Mouse (Mus musculus) left cerebral cortex, postnatal 14 days (tissue): ENCODE results near the gene Isca2. TPM values are rescaled to one million over a fixed set of nuclear protein-coding genes. Genes with fewer than 3 reads are reported as not detected.

Source experiments
- DNase-seq, 2 experiments: peaks; one replicate each; pipeline ENCODE4 v3.0.0; 2021 to 2022; ENCODE audit warnings: low spot score in 2 of 2, mixed read lengths in 1 of 2
- intact Hi-C: fragments of 180-260 bp; cut with DNase I; formaldehyde crosslinking; loops from one replicate; pipeline ENCODE4 v1.15.1; 2025
- total RNA-seq, 2 experiments: library from RNA; stranded (reverse); gene quantifications; 2 replicates each; pipeline ENCODE4 v1.2.3; 2021

Isca2 gene
- total RNA-seq, 2 experiments from 2014 or later, result 55.3 to 61.8 TPM

- DNase-seq, result no peak
- intact Hi-C loops, result no loop called here
Measured at GRCm38 (mm10) chr12:84766113-84766735, 6.8 kb upstream of the Isca2 start.

- intact Hi-C loops, result no loop called here
- no peak for DNase-seq
Measured at GRCm38 (mm10) chr12:84767510-84767909, 5.5 kb upstream of the Isca2 start.

GRCm38 (mm10) chr12:84769624-84770023 is 3.4 kb upstream of the Isca2 start:
- DNase-seq, result no peak
- intact Hi-C loops, result no loop called here

GRCm38 (mm10) chr12:84771981-84772520 is 1.0 kb upstream of the Isca2 start:
- intact Hi-C loops, result no loop called here
- no peak for DNase-seq

- intact Hi-C loops, result no loop called here
- no peak for DNase-seq
Measured at GRCm38 (mm10) chr12:84773476-84773875, 425 bp downstream of the Isca2 start.

- no peak for DNase-seq
- intact Hi-C loops, result no loop called here
Measured at GRCm38 (mm10) chr12:84774376-84774775, 1.3 kb downstream of the Isca2 start.

- no peak for DNase-seq
- intact Hi-C loops, result no loop called here
Measured at GRCm38 (mm10) chr12:84776229-84776628, 3.2 kb downstream of the Isca2 start.

GRCm38 (mm10) chr12:84784604-84785381 is 11.7 kb downstream of the Isca2 start:
- intact Hi-C loops, result loop anchor here (10.0 kb wide), 2 partner anchors 90 to 190 kb away; partner anchors contain the start of genes Arel1, Fcf1 and Ltbp2
- DNase-seq, result peak; percentile 89 to 91

GRCm38 (mm10) chr12:84786091-84786490 is 13.0 kb downstream of the Isca2 start:
- no peak for DNase-seq
- intact Hi-C loops, result loop anchor here (10.0 kb wide), 2 partner anchors 89 to 189 kb away; partner anchors contain the start of genes Arel1, Fcf1 and Ltbp2

- DNase-seq, result no peak
- intact Hi-C loops, result no loop called here
Measured at GRCm38 (mm10) chr12:84790853-84791252, 17.8 kb downstream of the Isca2 start.

GRCm38 (mm10) chr12:84792629-84793028 is 19.6 kb downstream of the Isca2 start:
- intact Hi-C loops, result no loop called here
- no peak for DNase-seq

- intact Hi-C loops, result no loop called here
- DNase-seq, result no peak
Measured at GRCm38 (mm10) chr12:84794647-84795046, 21.6 kb downstream of the Isca2 start.

GRCm38 (mm10) chr12:84799086-84799485 is 26.0 kb downstream of the Isca2 start:
- DNase-seq, result no peak
- intact Hi-C loops, result no loop called here

GRCm38 (mm10) chr12:84800419-84800818 is 27.4 kb downstream of the Isca2 start:
- no peak for DNase-seq
- intact Hi-C loops, result no loop called here

GRCm38 (mm10) chr12:84801532-84802110 is 28.6 kb downstream of the Isca2 start:
- DNase-seq, result no peak
- intact Hi-C loops, result no loop called here

GRCm38 (mm10) chr12:84802625-84803024 is 29.6 kb downstream of the Isca2 start:
- no peak for DNase-seq
- intact Hi-C loops, result no loop called here

GRCm38 (mm10) chr12:84805228-84805842 is 32.3 kb downstream of the Isca2 start:
- DNase-seq, result no peak
- intact Hi-C loops, result no loop called here

GRCm38 (mm10) chr12:84806010-84806409 is 33.0 kb downstream of the Isca2 start:
- no peak for DNase-seq
- intact Hi-C loops, result no loop called here

- DNase-seq, result no peak
- intact Hi-C loops, result no loop called here
Measured at GRCm38 (mm10) chr12:84806726-84807125, 33.7 kb downstream of the Isca2 start.

GRCm38 (mm10) chr12:84807351-84807750 is 34.3 kb downstream of the Isca2 start:
- DNase-seq, result no peak
- intact Hi-C loops, result no loop called here
